Mouse (Mus musculus) kidney, adult 2 months (tissue): ENCODE results near the gene Kansl1.

Experiments used
- CTCF ChIP-seq: fragments of 200-500 bp; conservative IDR thresholded peaks from 2 replicates; pipeline ENCODE4 v1.5.1; 2011; ENCODE audit warnings: low read depth, mild to moderate bottlenecking, control low read depth, low read length, moderate library complexity, mixed read lengths; ENCODE audit not compliant: insufficient read depth, insufficient read length
- POLR2A ChIP-seq: fragments of 200-500 bp; IDR thresholded peaks from one replicate; pipeline ENCODE4 v1.6.1; 2011; ENCODE audit warnings: low read depth, low read length, control low read depth

- no peak for TF ChIP-seq CTCF
- no peak for TF ChIP-seq POLR2A
These were observed 81.4 kb downstream of the Kansl1 start for GRCm38 (mm10) chr11:104387284-104387683.
